Mouse (Mus musculus): ENCODE results near the gene Dennd2a.
"Not testable (repeated sequence)": the region's sequence is repeated elsewhere in the genome, so short reads cannot be mapped to it uniquely, and the experiment has no call there.

Gene Dennd2a

GRCm38 (mm10) chr6:39419851-39420721 lies 137.6 kb downstream of the Dennd2a start, which contains the start of gene Mkrn1:
Gene Mkrn1, minus strand, starts transcription at chr6:39420462.
- peak; percentile 81 to 88 for DNase-seq (ENCODE audit: low spot score in 2 of 2)

- DNase-seq (ENCODE audit: low spot score in 2 of 2): peak; percentile 29 to 31
These were observed 138.2 kb downstream of the Dennd2a start for GRCm38 (mm10) chr6:39419386-39419850.

- DNase-seq (ENCODE audit: low spot score in 2 of 2): not testable (repeated sequence)
These were observed 141.0 kb downstream of the Dennd2a start for GRCm38 (mm10) chr6:39416654-39417053.

- peak; percentile 58 to 71 for DNase-seq (ENCODE audit: low spot score in 2 of 2)
These were observed 141.9 kb downstream of the Dennd2a start for GRCm38 (mm10) chr6:39415762-39416161.

- DNase-seq (ENCODE audit: low spot score in 2 of 2): no peak
These were observed 143.6 kb downstream of the Dennd2a start for GRCm38 (mm10) chr6:39414106-39414505.

Measured in right cerebral cortex, postnatal 36 days (tissue).